Mouse (Mus musculus) cerebellum, adult 18-20 months (tissue): Measurements from ENCODE around the gene Jazf1.

ENCODE experiments used
- DNase-seq, 2 experiments: peaks; one replicate each; pipeline ENCODE4 v3.0.0; 2021

The Jazf1 gene

DNA sequence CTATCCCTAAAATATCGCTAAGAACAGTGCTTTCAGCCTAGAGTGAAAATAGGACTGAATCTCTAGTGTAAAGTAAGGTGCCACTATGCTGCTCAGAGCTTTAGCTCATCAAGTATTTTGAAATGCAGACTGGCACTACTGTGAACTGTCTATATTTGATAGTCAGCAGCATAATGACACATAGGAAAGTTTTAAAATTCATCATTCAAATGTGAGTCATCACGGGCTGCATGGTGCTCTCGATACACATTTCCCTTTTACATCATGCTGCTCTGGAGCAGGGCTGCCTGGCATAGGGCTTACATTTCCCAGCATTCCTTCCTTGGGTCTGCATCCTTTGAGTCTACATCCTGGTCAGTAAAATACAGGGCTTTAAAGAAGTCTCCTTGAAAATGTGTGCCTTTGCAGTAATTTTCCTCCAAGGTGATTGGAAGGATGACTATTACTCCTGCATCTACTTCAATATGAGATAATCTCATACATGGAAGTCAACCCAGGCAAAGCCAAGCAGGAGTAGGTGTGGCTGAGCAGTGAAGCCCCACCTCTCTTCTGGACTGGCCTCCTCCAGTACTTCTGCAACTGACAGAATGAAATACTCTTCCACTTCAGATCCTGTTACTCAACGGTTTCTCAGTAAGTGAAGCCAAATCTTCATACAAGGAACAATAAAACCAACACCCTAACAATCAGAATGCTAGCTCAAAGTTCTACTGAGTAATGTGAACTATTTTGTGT is 165.0 kb downstream of the Jazf1 start:
- DNase-seq, result no peak

GRCm38 (mm10) chr6:52899574-52900245 is 168.7 kb downstream of the Jazf1 start:
- DNase-seq, result no peak

GRCm38 (mm10) chr6:52895075-52895474 is 173.4 kb downstream of the Jazf1 start:
- DNase-seq, result no peak

GRCm38 (mm10) chr6:52894501-52894823 is 174.0 kb downstream of the Jazf1 start:
- DNase-seq, result no peak

GRCm38 (mm10) chr6:52893811-52894500 is 174.5 kb downstream of the Jazf1 start:
- DNase-seq, result no peak

- DNase-seq, result no peak
These were observed 175.5 kb downstream of the Jazf1 start for GRCm38 (mm10) chr6:52892978-52893377.

DNA sequence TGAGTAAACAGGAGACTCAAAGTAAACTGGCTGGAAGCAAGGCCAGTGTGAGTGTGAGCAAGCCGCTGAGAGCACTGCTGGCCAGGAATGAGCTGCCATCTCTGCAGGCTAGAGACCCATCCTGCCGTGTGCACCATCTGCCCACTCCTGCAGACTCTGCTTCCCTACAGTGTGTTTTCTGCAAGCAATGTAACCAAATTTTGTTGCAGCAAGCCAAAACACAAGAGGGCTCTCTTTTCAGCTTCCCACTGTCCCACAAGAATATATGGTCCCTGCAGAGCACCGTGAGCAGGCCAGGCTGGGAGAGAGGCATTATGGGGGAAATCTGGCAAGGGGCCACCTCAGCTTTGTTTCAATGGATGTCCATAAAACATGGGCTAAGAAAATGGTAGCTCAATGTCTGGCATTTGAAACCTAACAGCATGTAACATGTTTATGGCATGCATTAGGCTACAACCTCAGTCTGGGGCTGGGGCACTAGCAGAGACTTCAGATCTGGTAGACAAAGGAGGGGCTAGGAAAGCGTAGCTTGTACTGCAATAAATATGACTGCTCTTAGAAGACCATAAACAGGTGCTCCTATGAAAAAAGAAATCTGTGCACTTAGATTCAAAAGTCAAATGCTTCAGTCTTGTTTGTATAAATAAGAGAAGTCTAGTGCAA is 180.8 kb downstream of the Jazf1 start:
- DNase-seq, result peak; percentile 82 to 91

- DNase-seq, result no peak
These were observed 184.7 kb downstream of the Jazf1 start for GRCm38 (mm10) chr6:52883773-52884172.

DNA sequence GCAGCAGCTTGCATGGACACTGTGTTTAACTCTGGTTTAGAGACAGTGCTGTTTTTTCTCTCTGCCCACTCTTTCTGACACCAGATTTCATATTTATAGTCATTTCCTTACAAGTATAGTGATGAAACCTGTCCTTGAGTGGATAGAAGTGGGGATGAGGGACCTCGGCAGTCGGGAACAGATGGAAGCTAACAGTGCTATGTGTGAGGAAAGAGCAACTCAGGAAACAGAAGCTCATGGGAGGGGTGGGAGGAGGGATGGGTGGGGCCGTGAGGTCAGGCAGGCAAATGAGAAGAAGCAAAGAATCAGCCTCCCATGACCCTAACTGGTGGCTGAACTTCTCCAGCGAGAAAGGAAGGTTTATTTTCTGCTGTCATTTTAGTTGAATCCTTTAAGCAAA is 191.3 kb downstream of the Jazf1 start:
- DNase-seq, result no peak

DNA sequence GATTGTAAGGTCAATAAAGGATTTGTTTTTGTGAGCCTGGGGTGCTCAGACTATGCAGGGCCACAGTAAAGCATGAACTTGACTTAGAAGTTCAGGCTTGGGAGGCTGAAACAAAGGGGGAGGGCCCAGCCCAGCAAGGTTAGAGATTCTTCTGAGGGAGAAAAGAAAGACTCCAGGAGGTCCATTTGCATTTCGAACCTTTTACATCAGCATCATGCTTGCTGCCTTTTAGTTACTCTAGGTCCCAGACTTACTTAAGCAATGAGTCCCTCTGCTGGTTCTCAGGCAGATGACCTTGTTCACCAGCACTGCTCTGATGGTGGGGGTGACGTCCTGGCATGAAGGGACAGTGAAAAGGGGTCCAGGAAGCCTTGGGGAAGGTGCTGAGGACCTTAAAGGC is 197.1 kb downstream of the Jazf1 start:
- DNase-seq, result no peak

DNA sequence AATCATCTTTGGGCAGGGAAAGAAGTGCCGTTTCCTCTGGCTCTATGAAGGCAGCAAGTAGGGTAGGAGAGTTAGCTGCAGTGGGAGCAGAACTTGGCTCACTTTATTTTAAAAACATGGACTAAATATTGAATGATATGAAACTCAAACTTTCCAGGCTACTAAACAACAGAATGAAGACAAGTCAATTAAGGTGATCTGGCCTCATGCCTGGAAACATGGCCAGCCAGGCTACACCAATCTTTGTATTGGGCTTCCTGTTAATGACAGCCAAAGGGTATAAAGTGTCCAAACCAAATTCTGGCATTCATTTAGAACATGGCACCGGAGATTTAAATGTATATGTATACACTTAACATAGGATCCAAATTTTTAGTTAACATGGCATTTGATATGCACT is 199.2 kb downstream of the Jazf1 start:
- DNase-seq, result no peak

GRCm38 (mm10) chr6:52868352-52868751 is 200.1 kb downstream of the Jazf1 start:
- no peak for DNase-seq

DNA sequence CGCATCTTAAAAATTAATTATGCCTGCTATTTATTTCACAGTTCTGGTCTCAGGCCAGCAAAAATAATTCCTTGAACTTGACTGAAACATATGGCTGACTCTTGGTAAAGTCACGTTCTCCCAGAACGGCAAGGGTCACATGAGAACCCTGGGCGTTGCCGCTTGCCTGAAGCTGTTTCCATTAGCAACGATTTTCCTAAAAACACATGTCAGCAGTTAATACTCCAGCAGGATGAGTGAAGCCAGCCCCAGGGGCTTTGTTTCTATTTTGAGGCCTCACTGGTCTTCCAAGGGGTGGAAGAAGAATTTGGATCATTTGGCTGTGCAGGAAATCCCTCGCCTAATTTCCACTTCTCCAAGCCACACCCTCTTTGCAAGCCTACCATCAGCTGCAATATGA is 206.5 kb downstream of the Jazf1 start:
- DNase-seq, result no peak

DNA sequence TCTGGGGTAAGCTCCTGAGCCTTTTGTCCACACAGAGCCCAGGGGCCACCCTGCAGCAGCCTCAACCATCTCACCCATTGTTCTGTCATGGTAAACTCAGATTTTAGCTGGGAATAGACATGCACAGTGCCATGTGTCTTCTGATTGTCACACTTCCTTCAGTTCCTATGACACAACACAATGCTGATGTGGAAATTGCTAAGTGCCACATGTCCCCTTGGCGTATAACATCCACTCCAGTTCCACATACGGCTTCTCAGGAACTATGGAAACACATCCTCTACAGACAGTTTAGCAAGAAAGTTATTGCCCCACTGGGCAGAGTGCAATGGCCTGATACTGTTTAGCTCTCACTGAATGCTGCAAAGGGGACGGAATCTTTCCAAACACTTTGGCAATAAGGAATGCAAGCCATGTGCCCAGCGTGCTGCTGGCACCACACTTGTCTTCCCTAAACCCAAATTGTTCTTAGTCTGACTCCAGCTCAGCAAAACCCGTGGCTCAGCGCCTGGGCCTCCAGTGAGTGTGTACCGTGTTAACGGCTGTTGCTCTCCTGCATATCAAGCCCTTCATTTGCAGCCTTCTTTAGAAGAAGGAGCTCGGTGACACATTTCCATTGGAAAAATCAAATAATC is 207.1 kb downstream of the Jazf1 start:
- peak; percentile 41 to 45 for DNase-seq

GRCm38 (mm10) chr6:52860713-52861112 is 207.7 kb downstream of the Jazf1 start:
- DNase-seq, result no peak

- DNase-seq, result no peak
These were observed 209.5 kb downstream of the Jazf1 start for GRCm38 (mm10) chr6:52858911-52859431.

DNA sequence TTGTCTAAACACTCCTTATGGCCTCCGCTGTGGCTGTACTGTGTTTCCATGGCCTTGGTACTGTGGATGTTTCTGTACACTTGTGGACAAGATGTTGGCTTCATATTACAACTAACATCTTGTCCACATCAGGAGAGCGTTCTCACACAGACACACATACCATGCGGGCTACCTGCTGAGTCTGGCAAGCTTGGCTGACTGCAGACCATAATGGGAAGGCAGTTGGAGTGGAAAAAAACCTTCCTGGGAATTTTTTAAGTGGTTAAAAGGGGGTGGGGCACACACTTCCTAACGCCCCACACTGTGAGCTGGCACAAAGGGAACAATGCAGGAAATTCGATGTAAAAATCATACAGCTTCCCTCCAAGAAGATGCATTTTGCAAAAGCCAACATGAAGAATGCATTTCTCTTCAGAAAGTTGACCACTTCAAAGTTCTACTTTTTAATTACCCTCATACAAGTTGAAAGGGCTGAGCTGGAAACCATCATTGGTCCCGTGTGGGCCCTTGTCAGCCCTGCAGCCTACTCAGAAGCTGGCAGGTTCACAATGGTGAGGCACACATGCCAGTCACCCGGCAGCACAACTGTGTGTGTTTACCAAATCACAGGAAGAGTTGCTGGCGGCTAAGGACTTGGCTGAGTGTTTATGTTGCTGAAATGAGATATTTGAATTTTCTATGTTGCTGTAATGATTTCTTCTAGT is 215.9 kb downstream of the Jazf1 start:
- no peak for DNase-seq

- DNase-seq, result no peak
These were observed 216.5 kb downstream of the Jazf1 start for GRCm38 (mm10) chr6:52851975-52852374.

DNA sequence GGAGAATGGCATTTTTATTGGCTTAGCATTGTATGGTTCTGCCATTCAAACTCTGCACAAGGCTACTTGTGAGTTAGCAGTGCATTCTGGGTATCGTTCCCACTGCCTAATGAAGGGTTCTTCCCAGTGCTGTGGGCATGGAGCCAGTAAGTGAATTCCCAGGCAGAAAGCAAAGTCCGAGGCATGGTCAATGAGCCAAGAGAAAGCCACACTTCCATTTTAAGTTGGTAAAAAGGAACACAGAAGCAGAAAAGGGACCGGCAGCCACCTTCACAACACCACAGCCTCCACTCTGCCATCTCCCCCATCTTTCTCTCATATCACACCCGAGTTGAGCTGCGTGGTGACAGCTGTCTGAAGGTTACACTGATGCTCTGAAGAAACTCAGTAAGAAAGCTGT is 217.4 kb downstream of the Jazf1 start:
- DNase-seq, result peak in 1 of 2 experiments; percentile 16

DNA sequence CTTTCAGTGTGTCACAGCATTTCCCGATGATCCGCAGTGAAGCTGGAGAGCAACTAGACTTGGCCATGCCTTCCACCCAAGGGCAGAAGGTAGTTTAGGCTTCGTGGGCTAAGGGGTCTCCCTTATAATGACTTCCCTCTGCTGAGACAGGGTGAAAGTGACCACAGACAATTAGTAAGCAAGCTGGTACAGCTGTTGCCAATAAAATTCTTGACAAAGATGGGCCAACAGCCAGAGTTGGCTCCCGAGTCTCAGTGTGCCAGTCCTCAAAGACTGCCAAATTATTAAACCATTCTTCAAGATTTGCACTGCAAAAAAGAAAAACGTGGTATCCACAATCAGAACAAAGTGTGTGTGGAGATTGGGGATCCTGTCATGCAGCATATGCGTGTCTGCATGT is 220.2 kb downstream of the Jazf1 start:
- DNase-seq, result no peak

- DNase-seq, result no peak
These were observed 222.1 kb downstream of the Jazf1 start for GRCm38 (mm10) chr6:52846314-52846713.

GRCm38 (mm10) chr6:52844741-52845140 is 223.7 kb downstream of the Jazf1 start:
- no peak for DNase-seq
